Mouse (Mus musculus): ENCODE measurements around the gene Phkb. TPM values are rescaled to one million over a fixed set of nuclear protein-coding genes. Genes with fewer than 3 reads are reported as not detected.
"Not testable (repeated sequence)": the region's sequence is repeated elsewhere in the genome, so short reads cannot be mapped to it uniquely, and the experiment has no call there.

The Phkb gene
- total RNA-seq (2021) = 10 to 100 TPM; 40.1 to 44.0 TPM
- long read RNA-seq, experiment 1, full-length matches to known transcripts = 2 of 29 reads
- long read RNA-seq, experiment 1, partial matches to known transcripts = 2 of 29 reads
- long read RNA-seq, experiment 1, other reads (novel, unspliced or antisense) = 25 of 29 reads
- long read RNA-seq, experiment 2, full-length matches to known transcripts = 9 of 37 reads
- long read RNA-seq, experiment 2, partial matches to known transcripts = 1 of 37 reads
- long read RNA-seq, experiment 2, other reads (novel, unspliced or antisense) = 27 of 37 reads

DNA sequence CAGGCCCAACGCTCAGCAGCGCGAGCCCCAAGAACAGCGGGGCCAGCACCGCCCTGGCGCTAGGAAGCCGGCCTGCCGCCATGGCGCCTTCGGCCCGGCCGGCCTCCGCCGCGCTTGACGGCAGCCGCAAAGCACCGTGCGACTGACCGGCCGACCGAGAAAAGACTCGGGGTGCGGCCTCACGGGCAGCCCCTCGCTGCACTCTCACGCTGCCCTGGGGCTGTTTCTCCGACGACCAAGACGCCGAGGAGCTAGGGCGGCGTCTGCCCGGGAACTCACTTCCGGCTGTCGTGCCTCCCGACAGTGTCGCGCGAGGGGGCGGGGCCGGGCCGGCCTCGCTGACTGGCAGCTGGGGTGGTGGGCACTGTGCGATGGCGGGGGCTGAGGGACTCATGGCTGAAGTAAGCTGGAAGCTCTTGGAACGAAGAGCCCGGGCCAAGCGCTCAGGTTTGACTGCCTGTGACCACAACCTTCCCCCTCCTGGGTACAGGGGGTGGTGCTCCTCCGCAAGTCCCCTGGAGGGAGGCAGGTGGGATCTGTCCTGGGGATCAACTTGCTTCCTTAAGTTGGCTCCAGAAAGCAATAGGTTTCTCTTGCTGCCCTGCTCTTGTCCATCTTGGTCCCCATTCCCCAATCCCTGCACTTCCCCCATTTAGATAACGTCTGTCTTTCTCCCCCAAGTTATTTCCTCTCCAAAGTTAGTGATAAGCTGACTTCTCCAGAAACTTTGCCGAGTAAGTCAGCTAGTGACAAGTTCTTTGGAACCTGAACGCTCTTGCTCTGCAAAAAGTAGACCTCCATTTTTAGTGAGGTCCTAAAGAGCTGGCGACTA, at the start of gene Phkb, which contains the start of gene Itfg1:
TSS of gene Phkb (plus strand) at position 303 of the 832 bp plus-strand sequence.
TSS of gene Itfg1 (minus strand) at position 265 of the 832 bp plus-strand sequence.
- H3K4me3 ChIP-seq = peak within 1 kb of the TSS; percentile 96
- H3K27ac ChIP-seq = peak within 1 kb of the TSS; percentile 100
- DNase-seq (ENCODE audit: low spot score in 2 of 2) = peak; percentile 87 to 88
- peak; percentile 28 for TF ChIP-seq CTCF (conservative IDR thresholded peaks at IDR 0.05)

- DNase-seq (ENCODE audit: low spot score in 2 of 2); H3K4me3 ChIP-seq; H3K27ac ChIP-seq: not testable (repeated sequence)
These were observed 44.4 kb upstream of the Phkb start for GRCm38 (mm10) chr8:85796392-85796791.

DNA sequence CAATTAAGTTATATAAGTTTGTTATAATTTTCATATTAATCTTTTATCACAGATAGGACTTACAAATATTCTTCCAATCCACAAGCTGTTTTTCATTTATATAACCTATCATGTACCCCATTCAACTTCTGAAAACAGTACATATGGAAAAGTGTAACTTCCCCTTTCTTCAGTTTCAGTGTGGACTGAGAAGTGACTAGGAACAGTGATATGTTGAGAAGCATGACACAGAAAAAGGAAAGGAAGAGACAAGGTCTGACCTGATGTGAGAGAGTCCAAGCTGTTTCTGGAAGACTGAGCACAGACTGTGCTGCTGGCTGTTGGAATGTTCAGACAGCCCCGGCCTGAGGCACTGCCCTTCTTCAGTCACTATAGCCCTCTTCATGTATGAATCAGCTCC, 40.6 kb upstream of the Phkb start:
- no peak overlapping the region for H3K4me3 ChIP-seq
- no peak overlapping the region for H3K27ac ChIP-seq
- TF ChIP-seq CTCF (conservative IDR thresholded peaks at IDR 0.05) = no peak
- no peak for DNase-seq (ENCODE audit: low spot score in 2 of 2)

DNA sequence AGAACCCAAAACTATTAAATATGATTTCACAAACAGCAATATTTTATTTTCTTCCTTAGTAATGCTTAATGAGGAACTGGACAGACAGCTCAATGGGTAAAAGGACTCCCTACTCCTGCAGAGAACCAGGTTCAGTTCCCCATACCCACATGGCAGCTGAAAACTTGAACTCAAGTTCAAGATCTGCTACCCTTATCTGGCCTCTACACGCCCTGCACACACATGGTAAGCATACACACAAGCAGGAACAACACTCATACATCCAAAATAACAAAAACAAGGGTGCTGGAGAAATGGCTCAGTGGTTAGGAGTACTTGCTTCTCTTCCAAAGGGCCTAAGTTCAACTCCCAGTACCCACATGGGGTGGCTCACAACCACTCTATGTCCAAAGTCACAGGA, 39.4 kb upstream of the Phkb start:
- TF ChIP-seq CTCF (conservative IDR thresholded peaks at IDR 0.05) = no peak
- Histone ChIP-seq H3K27ac (no peak overlapping the region), H3K4me3 (no peak overlapping the region)
- DNase-seq (ENCODE audit: low spot score in 2 of 2) = no peak

DNA sequence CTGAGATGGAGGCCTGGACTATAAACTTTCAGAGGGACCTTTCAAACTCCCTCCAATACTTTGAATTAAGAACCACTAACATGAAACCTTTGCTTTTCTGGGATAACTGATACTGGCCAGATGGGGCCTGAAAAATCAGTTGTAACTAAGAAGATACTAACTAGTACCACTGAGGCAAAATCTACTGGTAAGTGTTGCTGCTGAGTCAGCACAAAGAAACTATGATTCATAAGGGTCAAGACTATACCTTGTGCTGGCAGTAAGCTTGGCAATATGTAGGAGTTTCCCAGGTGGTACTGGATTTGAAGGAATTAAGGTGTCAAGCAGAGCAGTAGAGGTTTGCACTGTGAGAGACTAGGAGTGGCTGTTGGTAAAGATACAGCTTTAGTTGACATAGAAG, 27.1 kb upstream of the Phkb start:
- Histone ChIP-seq H3K4me3 (no peak overlapping the region), H3K27ac (no peak overlapping the region)
- no peak for TF ChIP-seq CTCF (conservative IDR thresholded peaks at IDR 0.05)
- no peak for DNase-seq (ENCODE audit: low spot score in 2 of 2)

GRCm38 (mm10) chr8:85839916-85840656, 673 bp upstream of the Phkb start:
- Histone ChIP-seq H3K4me3 (peak overlapping the region; percentile 96), H3K27ac (peak overlapping the region; percentile 100)
- no peak for DNase-seq (ENCODE audit: low spot score in 2 of 2)
- TF ChIP-seq CTCF (conservative IDR thresholded peaks at IDR 0.05) = no peak

DNA sequence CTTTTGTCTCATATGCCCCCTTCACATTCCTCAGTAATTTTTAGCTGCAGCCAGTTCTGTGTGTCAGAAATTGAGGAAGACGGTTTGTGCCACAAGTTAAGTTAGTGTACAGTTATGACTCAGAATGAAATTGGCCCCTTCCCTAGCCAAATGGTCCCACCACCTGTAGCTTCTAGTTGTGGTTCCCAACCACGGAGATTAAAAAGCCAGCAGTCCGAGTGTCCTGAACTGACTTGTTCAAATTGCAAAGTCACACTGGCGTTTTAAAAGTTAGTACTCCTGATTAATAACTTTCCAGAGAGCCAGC, 683 bp downstream of the Phkb start:
- DNase-seq (ENCODE audit: low spot score in 2 of 2) = no peak
- no peak for TF ChIP-seq CTCF (conservative IDR thresholded peaks at IDR 0.05)
- Histone ChIP-seq H3K27ac (peak overlapping the region; percentile 100), H3K4me3 (peak overlapping the region; percentile 96)

DNA sequence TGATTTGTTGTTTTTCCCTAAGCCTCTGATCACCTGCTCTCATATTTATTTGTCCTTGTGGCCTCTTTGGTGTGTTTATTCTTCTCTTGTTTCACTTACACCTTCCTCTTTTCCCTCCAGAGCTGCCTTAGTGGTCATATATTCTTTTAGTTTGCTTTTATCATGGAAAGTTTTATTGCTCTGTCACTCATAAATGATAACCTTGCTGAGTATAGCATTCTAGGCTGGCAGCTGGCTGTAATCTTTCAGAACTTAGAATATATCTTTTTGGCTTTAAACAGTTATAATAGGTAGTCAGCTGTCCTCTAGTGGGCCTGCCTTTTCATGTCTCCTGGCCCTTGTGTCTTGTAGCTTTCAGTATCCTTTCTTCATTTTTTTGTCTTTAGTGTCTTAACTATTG, 5.1 kb downstream of the Phkb start:
- H3K4me3 ChIP-seq = no peak overlapping the region
- TF ChIP-seq CTCF (conservative IDR thresholded peaks at IDR 0.05) = no peak
- H3K27ac ChIP-seq = no peak overlapping the region
- no peak for DNase-seq (ENCODE audit: low spot score in 2 of 2)

DNA sequence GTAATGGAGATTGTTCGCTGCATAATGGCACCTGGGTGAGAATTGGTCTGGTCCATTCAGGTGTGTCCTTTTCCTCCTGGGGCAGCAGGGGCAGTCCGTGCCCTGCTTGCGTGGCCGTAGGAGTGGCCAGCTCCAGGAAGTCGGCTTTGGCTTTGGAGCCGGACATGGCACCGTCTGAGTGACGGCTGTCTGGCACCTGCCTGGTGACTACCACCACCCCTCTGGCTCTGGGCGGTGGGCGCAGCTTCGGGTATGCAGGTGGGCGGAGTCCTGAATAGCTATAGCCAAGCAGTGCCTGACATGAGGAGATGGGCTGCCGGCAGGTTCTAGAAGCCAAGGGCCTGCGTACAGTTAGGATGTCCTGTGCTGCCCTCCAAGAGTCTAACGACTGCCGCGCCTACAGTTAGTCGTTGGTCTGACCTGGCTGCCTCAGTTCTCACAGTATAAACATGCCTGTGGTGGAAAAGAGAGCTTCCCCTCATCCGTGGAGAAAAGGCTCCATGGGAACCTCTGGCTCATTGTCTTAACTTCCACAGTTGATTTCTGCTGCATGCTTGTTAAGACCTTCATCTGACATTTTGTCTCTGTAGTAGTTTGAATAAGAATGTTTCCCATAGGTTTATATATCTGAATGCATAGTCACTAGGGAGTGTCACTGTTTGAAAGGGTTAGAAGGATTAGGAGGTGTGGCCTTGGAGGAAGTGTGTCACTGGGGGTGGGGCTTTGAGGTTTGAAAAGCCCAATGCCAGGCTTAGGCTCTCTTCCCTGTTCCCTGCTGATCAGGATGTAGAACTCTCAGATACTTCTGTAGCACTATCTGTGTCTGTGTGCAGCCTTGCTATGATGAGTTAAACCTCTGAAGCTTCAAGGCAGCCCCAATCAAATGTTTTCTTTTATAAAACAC, 13.7 kb downstream of the Phkb start:
- TF ChIP-seq CTCF (conservative IDR thresholded peaks at IDR 0.05) = no peak
- no peak for DNase-seq (ENCODE audit: low spot score in 2 of 2)

GRCm38 (mm10) chr8:85857227-85857896, 16.6 kb downstream of the Phkb start:
- DNase-seq (ENCODE audit: low spot score in 2 of 2); H3K4me3 ChIP-seq: not testable (repeated sequence)

More for the DNA sequence above, 13.7 kb downstream of the Phkb start:
- H3K27ac ChIP-seq = no peak overlapping the region
- no peak overlapping the region for H3K4me3 ChIP-seq

GRCm38 (mm10) chr8:85860612-85861011, 19.9 kb downstream of the Phkb start:
- no peak for DNase-seq (ENCODE audit: low spot score in 2 of 2)
- H3K27ac ChIP-seq = no peak overlapping the region
- H3K4me3 ChIP-seq = no peak overlapping the region
- no peak for TF ChIP-seq CTCF (conservative IDR thresholded peaks at IDR 0.05)

More at GRCm38 (mm10) chr8:85857227-85857896, 16.6 kb downstream of the Phkb start:
- not testable (repeated sequence) for H3K27ac ChIP-seq

DNA sequence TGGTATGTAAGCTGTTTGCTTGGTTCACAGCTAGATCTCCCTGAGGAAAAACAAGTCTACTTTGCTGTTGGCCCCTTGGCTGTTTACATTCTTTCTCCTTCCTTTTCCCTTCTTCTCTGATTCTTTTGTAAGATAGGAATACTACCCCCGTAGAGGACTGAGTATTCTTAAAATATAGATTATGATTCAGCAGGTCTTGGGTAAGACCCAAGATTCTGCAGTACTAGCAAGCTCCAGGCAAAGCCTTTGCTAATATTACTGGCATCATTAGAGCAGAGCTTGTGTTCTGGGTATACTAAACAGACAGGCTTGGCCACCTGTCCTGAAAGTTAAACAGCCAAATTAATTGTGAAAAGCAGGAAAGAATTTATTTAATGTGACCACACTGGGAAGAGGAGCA, 21.6 kb downstream of the Phkb start:
- Histone ChIP-seq H3K27ac (peak overlapping the region; percentile 28; the same call in 1 of the 2 replicates), H3K4me3 (no peak overlapping the region)
- DNase-seq (ENCODE audit: low spot score in 2 of 2) = no peak
- TF ChIP-seq CTCF (conservative IDR thresholded peaks at IDR 0.05) = no peak

All from layer of hippocampus, adult 2 months (tissue).